Mouse (Mus musculus) B cell, adult (primary cell): ENCODE results near the gene Brinp2. TPM values are rescaled to one million over a fixed set of nuclear protein-coding genes. Genes with fewer than 3 reads are reported as not detected.

ENCODE experiments used
- total RNA-seq: library from RNA; stranded (reverse); gene quantifications from 4 replicates; pipeline ENCODE4 v1.2.4, GENCODE M21; 2023; ENCODE audit not compliant: inconsistent age

Brinp2 gene
- not detected in 4 replicates for total RNA-seq

DNA sequence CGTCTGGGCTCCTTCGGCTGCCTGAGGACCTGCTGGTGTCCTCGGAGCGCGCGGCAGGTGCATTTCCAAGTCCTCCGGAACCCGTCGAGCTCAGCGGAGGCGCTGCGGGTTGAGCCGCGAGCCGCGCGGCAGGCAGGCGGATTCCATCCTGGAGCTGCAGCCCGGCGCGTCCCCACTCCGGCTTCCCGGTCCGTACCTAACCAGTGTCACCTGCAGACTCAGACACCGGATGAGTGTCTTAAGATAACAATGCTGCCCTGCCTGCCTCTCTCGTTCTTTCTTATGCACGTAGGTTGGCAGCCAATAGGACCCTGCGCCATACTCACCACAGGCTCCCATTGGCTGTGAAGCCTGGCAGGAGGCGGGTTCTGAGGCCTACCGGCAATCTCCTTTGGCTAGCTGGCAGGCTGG is at the start of gene Brinp2:
Gene Brinp2 (minus strand): TSS at position 276 of the 411 bp plus-strand sequence.

DNA sequence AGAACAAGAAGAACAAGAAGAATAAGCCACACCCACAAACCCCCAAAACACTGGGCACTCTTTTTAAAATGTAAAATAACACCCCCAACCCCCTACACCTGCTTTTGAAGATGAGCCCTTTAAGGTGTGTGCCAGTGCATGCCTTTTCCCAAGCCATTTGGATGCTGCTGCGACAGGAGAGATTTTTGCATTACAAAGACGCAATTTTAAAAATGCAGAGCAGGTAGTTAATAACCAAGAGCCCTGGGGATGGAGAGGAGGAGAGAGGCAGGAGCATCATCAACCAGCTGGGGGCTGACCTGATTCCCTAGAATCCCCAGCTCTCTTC is 5.8 kb upstream of the Brinp2 start, which contains the start of gene Astn1:
Gene Astn1 (plus strand): TSS at position 310 of the 328 bp plus-strand sequence.

Other genes with a start within 250 kb of the Brinp2 start
- not detected in 4 replicates for gene Astn1, start 5.9 kb upstream of the Brinp2 start, total RNA-seq